Mouse (Mus musculus) gastrocnemius, postnatal 25 days (tissue): Measurements from ENCODE around the gene Rint1. TPM values are rescaled to one million over a fixed set of nuclear protein-coding genes. Genes with fewer than 3 reads are reported as not detected.

Source experiments
- DNase-seq: peaks from one replicate; pipeline ENCODE4 v3.0.0; 2022
- total RNA-seq, 2 experiments: library from RNA; stranded (reverse); gene quantifications; 1 replicate in 1 of 2; 2 replicates in 1 of 2; pipeline ENCODE4 v1.2.3; 2021

The Rint1 gene
- total RNA-seq, 2 experiments from 2014 or later: 9.5 to 10.1 TPM

DNA sequence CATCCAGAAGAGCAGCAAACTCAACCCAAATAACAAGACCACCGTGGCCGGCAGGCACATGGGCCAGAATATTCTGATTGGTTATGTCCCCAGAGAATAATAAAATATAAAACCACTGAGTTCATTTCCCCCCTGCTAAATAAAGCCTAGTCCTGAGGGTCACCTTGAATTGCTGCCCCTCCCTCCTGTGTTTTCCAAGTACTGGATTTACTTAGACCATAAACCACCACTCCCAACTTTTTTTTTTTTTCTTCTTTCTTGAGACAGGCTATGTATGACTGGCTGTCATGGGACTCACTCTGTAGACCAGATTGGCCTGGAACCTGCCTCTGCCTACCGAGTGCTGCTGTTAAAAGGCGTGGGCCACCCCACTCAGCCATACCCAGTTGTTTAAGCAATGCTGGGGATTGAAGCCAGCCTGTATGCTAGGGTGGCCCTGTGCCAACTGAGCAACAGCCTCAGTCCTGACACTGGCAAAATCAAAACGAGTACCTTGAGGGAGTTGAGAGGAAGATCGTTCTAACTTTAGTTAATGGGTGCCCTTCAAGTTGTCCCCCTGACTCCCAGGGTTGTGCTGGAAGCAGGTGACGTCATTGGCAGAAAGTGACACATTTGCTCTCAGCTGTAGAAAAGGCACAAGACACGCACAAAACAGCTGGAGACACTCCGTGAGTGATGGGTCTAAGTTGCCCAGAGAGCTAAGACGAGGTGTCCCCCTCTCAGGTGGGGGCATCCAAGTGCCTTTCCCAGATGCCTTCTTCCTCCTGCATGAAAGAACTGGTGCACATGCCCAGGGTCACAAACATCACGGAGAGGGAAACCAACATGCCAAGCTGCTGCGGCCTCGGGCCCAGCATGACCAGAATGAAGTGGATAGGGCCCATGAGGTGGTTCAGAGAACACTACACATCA, 76.8 kb downstream of the Rint1 start:
- no peak for DNase-seq

DNA sequence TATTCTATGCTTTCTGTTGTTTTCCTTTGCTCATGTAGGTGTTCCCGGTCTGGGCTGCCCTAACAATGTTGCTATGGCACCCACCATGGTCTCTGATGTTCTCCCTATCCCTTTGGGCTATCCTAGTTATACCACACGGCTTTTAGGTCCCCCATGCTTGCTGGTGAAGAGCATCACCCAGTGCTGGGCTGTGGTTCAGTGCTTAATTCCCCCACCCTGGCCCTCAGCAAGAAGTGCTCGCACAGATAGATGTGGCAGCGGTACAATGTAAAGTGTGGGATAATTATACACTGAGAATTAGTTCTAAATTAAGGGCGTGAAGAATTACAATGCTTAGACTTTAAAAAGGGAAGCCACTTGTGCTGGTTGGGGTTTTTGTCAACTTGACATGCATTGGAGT, 78.4 kb downstream of the Rint1 start:
- DNase-seq: no peak

Other genes with a start within 250 kb of the Rint1 start
- 10 to 100 TPM; 24.0 TPM for gene Srpk2, start 103.1 kb upstream of the Rint1 start, total RNA-seq
- 10 to 100 TPM in 1 of 2 experiments, 1 to 10 TPM in 1; 8.4 to 11.2 TPM for gene Pus7, start 4.0 kb upstream of the Rint1 start, total RNA-seq
- 10 to 100 TPM; 54.4 to 58.1 TPM for gene Tomm7, start 56.5 kb downstream of the Rint1 start, total RNA-seq
- 1 to 10 TPM; 7.1 to 8.1 TPM for gene Fam126a, start 243.0 kb downstream of the Rint1 start, total RNA-seq